Mouse (Mus musculus): Measurements from ENCODE around the gene Cfap69.

Gene Cfap69

DNA sequence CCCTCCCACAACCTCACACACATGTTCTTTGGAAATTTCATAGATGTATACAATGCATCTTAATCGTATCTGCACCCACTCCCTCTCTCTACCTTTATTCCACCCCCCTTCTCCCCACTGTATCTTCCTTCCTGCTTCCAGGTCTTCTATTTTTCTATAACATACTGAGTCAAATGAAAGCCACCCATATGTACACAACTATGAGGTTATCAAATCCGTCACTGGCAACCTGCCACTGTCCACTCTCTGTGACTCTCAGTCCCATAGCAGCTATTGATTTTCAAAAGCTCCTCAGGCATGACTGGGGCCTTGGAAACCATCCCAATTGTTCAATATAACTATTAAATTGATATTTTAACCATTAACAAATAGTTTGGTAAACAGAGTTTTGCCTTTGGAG is 6.1 kb downstream of the Cfap69 start:
- DNase-seq (ENCODE audit: low read depth, low spot score) = no peak

- DNase-seq (ENCODE audit: low read depth, low spot score) = no peak
Observed at GRCm38 (mm10) chr5:5648817-5649569, 15.0 kb downstream of the Cfap69 start.

DNA sequence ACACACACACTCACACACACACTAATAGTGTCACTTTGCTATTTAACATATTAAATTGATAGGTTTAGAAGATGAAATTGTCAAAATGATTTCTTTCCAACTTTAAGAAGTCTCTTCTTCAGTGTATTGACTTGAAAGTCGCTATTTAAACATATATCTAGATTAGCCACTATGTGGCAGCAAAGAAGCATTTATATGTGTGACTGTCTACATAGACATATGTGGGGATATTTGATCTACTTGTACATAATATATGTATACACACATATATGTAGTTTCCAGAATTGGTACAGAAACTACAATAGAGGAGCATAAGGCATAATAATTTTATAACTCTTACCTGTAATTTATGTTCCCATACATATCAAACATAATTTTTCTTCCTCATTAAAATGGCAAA is 17.9 kb downstream of the Cfap69 start:
- no peak for DNase-seq (ENCODE audit: low read depth, low spot score)

- DNase-seq (ENCODE audit: low read depth, low spot score) = no peak
Observed at GRCm38 (mm10) chr5:5638496-5638895, 25.5 kb downstream of the Cfap69 start.

GRCm38 (mm10) chr5:5625491-5625890 is 38.5 kb downstream of the Cfap69 start:
- DNase-seq (ENCODE audit: low read depth, low spot score) = no peak

- DNase-seq (ENCODE audit: low read depth, low spot score) = no peak
Observed at GRCm38 (mm10) chr5:5618329-5618728, 45.7 kb downstream of the Cfap69 start.

- DNase-seq (ENCODE audit: low read depth, low spot score) = no peak
Observed at GRCm38 (mm10) chr5:5610540-5610939, 53.5 kb downstream of the Cfap69 start.

DNA sequence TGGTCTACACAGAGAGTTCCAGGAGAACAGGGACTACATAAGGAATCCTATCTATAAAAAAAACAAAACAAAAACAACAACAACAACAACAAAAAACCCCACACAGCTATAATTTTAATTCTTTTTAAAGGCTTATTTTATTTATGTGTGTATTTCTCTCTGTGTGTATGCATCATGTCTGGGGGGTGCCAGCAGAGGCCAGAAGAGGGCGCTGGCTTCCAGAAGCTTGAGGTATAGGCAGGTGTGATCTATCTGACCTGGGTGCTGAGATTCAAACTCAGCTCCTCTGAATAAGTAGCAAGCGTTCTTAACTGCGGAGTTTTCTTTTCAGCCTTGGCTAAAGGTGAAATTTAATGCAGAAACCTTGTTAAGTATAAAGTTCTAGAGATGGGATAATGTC is 76.4 kb downstream of the Cfap69 start:
- DNase-seq (ENCODE audit: low read depth, low spot score) = no peak

DNA sequence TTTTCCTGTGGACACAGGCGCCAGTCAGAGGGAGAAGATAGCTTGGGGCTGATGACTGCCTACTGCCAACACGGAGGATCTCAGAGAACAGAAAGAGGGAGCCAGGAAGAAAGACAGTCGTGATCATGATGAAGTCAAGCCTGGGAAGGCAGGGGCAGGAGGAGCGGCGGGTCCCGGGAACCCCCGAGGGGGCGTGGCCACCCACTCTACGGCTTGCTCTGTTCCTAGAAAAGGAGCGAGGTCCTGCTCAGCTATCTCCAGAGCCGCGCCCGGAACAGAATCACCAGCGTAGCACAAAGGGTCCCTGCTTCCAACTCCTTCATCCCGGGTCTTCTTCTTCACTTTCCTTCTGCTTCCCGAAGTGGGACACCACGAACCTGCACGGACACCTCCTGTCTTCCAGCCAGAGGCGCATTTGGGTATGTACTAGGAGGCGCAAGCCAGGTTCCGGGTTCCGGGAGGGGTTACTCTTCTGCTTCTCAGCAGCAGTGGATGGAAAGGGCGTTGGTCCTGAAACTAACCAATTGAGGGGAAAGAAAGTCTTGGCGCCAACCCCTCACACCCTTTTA is 90.2 kb downstream of the Cfap69 start, which contains the start of gene Gm8773:
Gene Gm8773 (plus strand): TSS at position 51 of the 569 bp plus-strand sequence.
- DNase-seq (ENCODE audit: low read depth, low spot score) = peak; percentile 27

DNA sequence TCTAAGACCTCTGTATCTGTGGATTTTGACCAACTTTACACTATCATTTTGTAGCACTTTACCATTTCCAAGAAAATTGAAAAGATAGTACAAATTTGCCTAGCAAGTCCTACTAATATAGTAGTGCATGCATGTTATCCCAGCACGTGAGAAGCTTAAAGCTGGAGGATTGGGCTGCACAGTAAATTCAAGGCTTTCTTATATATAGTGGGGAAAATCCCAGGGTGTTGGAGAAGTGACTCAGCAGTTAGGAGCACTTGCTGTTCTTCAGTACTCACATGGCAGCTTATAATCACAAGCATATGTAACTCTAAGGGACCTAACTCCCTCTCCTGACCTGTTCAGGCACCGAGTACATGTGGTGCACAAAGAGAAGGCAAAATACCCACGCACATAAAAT is 101.6 kb downstream of the Cfap69 start:
- no peak for DNase-seq (ENCODE audit: low read depth, low spot score)

- peak; percentile 11 for DNase-seq (ENCODE audit: low read depth, low spot score)
Observed at GRCm38 (mm10) chr5:5561041-5561706, 102.9 kb downstream of the Cfap69 start.

DNA sequence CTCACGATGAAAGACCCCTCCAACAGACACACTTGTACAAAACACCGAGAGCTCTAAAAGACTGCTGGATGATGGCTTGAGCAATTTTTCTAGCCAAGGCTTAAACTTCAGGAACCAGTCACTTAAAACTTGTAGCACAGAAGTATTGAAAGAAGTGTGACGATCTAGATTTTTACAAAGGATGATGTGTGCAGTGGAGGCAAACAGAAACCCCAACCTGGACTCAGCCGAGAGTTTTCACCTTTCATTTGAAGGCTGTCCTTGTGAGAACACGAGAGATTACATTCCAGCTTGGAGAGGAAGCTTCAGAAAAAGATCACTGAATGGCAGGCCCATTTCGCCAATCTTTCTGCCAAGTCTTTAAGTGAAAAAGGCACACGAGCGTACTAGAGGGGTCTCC is 104.2 kb downstream of the Cfap69 start:
- DNase-seq (ENCODE audit: low read depth, low spot score) = no peak

GRCm38 (mm10) chr5:5559079-5559740 is 104.8 kb downstream of the Cfap69 start, which contains the start of gene Gtpbp10:
TSS of gene Gtpbp10 (minus strand) at chr5:5559538.
- peak; percentile 79 for DNase-seq (ENCODE audit: low read depth, low spot score)

GRCm38 (mm10) chr5:5551110-5551509 is 112.9 kb downstream of the Cfap69 start:
- DNase-seq (ENCODE audit: low read depth, low spot score) = no peak

GRCm38 (mm10) chr5:5540385-5540784 is 123.7 kb downstream of the Cfap69 start:
- DNase-seq (ENCODE audit: low read depth, low spot score) = no peak

GRCm38 (mm10) chr5:5539771-5540170 is 124.3 kb downstream of the Cfap69 start:
- DNase-seq (ENCODE audit: low read depth, low spot score) = no peak

DNA sequence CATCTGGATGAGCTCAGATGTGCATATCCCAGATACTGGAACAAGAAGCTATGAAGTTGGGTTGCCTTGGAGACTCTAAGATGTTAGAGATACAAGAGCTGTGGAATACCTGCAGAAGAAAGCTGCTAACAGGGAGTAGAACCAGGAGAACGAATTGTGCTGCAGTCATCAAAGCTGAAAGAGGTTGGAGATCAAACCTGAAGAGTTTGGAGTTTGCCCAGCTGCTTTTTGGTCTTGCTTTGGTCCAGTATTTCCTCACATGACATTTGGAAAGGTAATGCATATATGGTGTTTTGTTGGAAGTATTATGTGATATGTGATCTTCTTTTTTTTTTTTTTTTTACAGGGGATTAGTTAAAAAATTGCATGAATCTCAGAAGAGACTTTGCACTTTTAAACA is 127.9 kb downstream of the Cfap69 start:
- DNase-seq (ENCODE audit: low read depth, low spot score) = no peak

- no peak for DNase-seq (ENCODE audit: low read depth, low spot score)
Observed at GRCm38 (mm10) chr5:5533656-5534420, 130.2 kb downstream of the Cfap69 start.
